Mouse (Mus musculus) forebrain, embryonic 10.5 days (tissue): ENCODE data around the gene Snrnp27. TPM values are rescaled to one million over a fixed set of nuclear protein-coding genes. Genes with fewer than 3 reads are reported as not detected.

Experiments
- DNase-seq: peaks from one replicate; pipeline ENCODE4 v3.0.0-alpha.2; 2017; ENCODE audit warnings: low spot score; ENCODE audit errors: extremely low spot score
- H3K27ac ChIP-seq: fragments of 300-500 bp; sonication (generic); 2 replicates; pipeline ENCODE4 v1.5.1; 2016; ENCODE audit warnings: mild to moderate bottlenecking
- H3K27me3 ChIP-seq: fragments of 300-500 bp; sonication (generic); 2 replicates; pipeline ENCODE4 v1.6.1; 2016; ENCODE audit warnings: mild to moderate bottlenecking; ENCODE audit not compliant: poor library complexity, severe bottlenecking
- H3K36me3 ChIP-seq: fragments of 300-500 bp; sonication (generic); replicated peaks from 2 replicates; pipeline ENCODE4 v1.6.1; 2016; ENCODE audit warnings: mild to moderate bottlenecking, moderate library complexity
- H3K4me1 ChIP-seq: fragments of 300-500 bp; sonication (generic); 2 replicates; pipeline ENCODE4 v1.6.1; 2016
- H3K4me3 ChIP-seq: fragments of 300-500 bp; sonication (generic); 2 replicates; pipeline ENCODE4 v1.5.1; 2016; ENCODE audit warnings: mild to moderate bottlenecking, moderate library complexity
- H3K9me3 ChIP-seq: fragments of 300-500 bp; sonication (generic); 2 replicates; pipeline ENCODE4 v1.6.1; 2016; ENCODE audit warnings: mild to moderate bottlenecking, moderate library complexity
- WGBS: fragments of 180-500 bp; shearing (Covaris S2); methylation state at CpG from one replicate; pipeline ENCODE4 v1.1.7; 2016; 5-methylcytosine and 5-hydroxymethylcytosine counted together
- polyA plus RNA-seq: library from polyadenylated mRNA; unstranded; fragments of >200 nt; fragmentation: Nextera tagmentation; extraction: Ambion mirVana; gene quantifications from 2 replicates; pipeline ENCODE4 v1.2.1, GENCODE M21; 2016

Snrnp27 gene
- polyA plus RNA-seq, 1 experiment from 2014 or later: 125 TPM

GRCm38 (mm10) chr6:86653026-86653425 is 31.3 kb downstream of the Snrnp27 start:
- Histone ChIP-seq H3K9me3 (no peaks in the 10 kb centered on the region), H3K27me3 (no peaks in the 10 kb centered on the region), H3K4me1 (no peaks in the 10 kb centered on the region), H3K27ac (no peak overlapping the region), H3K4me3 (no peak overlapping the region), H3K36me3 (peaks cover 43% of the 10 kb centered on the region)
- no peak for DNase-seq
- WGBS: 87% methylated on average over 6 of the region's 6 CpGs

GRCm38 (mm10) chr6:86646143-86646542 is 38.2 kb downstream of the Snrnp27 start:
- Histone ChIP-seq H3K4me3 (no peak overlapping the region), H3K9me3 (no peaks in the 10 kb centered on the region), H3K27ac (no peak overlapping the region), H3K4me1 (no peaks in the 10 kb centered on the region), H3K36me3 (peaks cover 24% of the 10 kb centered on the region), H3K27me3 (no peaks in the 10 kb centered on the region)
- DNase-seq: no peak
- 85% methylated on average over 7 of the region's 7 CpGs for WGBS

- Histone ChIP-seq H3K27me3 (no peaks in the 10 kb centered on the region), H3K27ac (no peak overlapping the region), H3K4me1 (no peaks in the 10 kb centered on the region), H3K36me3 (peaks cover 19% of the 10 kb centered on the region), H3K9me3 (no peaks in the 10 kb centered on the region), H3K4me3 (no peak overlapping the region)
- 86% methylated on average over 4 of the region's 4 CpGs for WGBS
- DNase-seq: no peak
These were observed 38.8 kb downstream of the Snrnp27 start for GRCm38 (mm10) chr6:86645551-86645950.

GRCm38 (mm10) chr6:86644775-86645400 is 39.4 kb downstream of the Snrnp27 start:
- Histone ChIP-seq H3K36me3 (peaks cover 12% of the 10 kb centered on the region), H3K9me3 (no peaks in the 10 kb centered on the region), H3K27me3 (no peaks in the 10 kb centered on the region), H3K27ac (no peak overlapping the region), H3K4me3 (no peak overlapping the region), H3K4me1 (no peaks in the 10 kb centered on the region)
- DNase-seq: no peak
- WGBS: 87% methylated on average over 3 of the region's 3 CpGs

GRCm38 (mm10) chr6:86641716-86642115 is 42.6 kb downstream of the Snrnp27 start:
- H3K4me1 ChIP-seq: no peaks in the 10 kb centered on the region
- H3K27me3 ChIP-seq: no peaks in the 10 kb centered on the region
- H3K9me3 ChIP-seq: no peaks in the 10 kb centered on the region
- H3K27ac ChIP-seq: 0 out of 2 replicates have a peak overlapping the region, but pooled peaks have one; percentile 44
- no peaks in the 10 kb centered on the region for H3K36me3 ChIP-seq
- no peak overlapping the region for H3K4me3 ChIP-seq
- DNase-seq: no peak
- WGBS: 76% methylated on average over 8 of the region's 8 CpGs

GRCm38 (mm10) chr6:86640776-86641175 is 43.5 kb downstream of the Snrnp27 start:
- Histone ChIP-seq H3K36me3 (no peaks in the 10 kb centered on the region), H3K4me3 (no peak overlapping the region), H3K27me3 (no peaks in the 10 kb centered on the region), H3K9me3 (no peaks in the 10 kb centered on the region), H3K27ac (no peak overlapping the region), H3K4me1 (no peaks in the 10 kb centered on the region)
- 89% methylated on average over 8 of the region's 8 CpGs for WGBS
- DNase-seq: no peak

GRCm38 (mm10) chr6:86640161-86640560 is 44.2 kb downstream of the Snrnp27 start:
- DNase-seq: no peak
- Histone ChIP-seq H3K27ac (no peak overlapping the region), H3K4me3 (no peak overlapping the region), H3K9me3 (no peaks in the 10 kb centered on the region), H3K36me3 (no peaks in the 10 kb centered on the region), H3K27me3 (no peaks in the 10 kb centered on the region), H3K4me1 (no peaks in the 10 kb centered on the region)
- WGBS: 78% methylated on average over 3 of the region's 3 CpGs

- H3K4me3 ChIP-seq: no peak overlapping the region
- no peaks in the 10 kb centered on the region for H3K36me3 ChIP-seq
- no peaks in the 10 kb centered on the region for H3K9me3 ChIP-seq
- H3K27me3 ChIP-seq: no peaks in the 10 kb centered on the region
- H3K27ac ChIP-seq: no peak overlapping the region
- H3K4me1 ChIP-seq: no peaks in the 10 kb centered on the region
- 85% methylated on average over 18 of the region's 18 CpGs for WGBS
- no peak for DNase-seq
These were observed 44.9 kb downstream of the Snrnp27 start for GRCm38 (mm10) chr6:86639180-86640160.

GRCm38 (mm10) chr6:86638434-86638833 is 45.9 kb downstream of the Snrnp27 start:
- WGBS: 34% methylated on average over 2 of the region's 2 CpGs
- DNase-seq: no peak
- no peak overlapping the region for H3K27ac ChIP-seq

GRCm38 (mm10) chr6:86637860-86638259 is 46.5 kb downstream of the Snrnp27 start:
- H3K4me3 ChIP-seq: no peak overlapping the region
- 81% methylated on average over 2 of the region's 2 CpGs for WGBS
- DNase-seq: no peak
- no peaks in the 10 kb centered on the region for H3K36me3 ChIP-seq
- H3K9me3 ChIP-seq: no peaks in the 10 kb centered on the region
- no peak overlapping the region for H3K27ac ChIP-seq
- H3K4me1 ChIP-seq: no peaks in the 10 kb centered on the region
- no peaks in the 10 kb centered on the region for H3K27me3 ChIP-seq

More at GRCm38 (mm10) chr6:86638434-86638833, 45.9 kb downstream of the Snrnp27 start:
- Histone ChIP-seq H3K36me3 (no peaks in the 10 kb centered on the region), H3K4me1 (no peaks in the 10 kb centered on the region), H3K27me3 (no peaks in the 10 kb centered on the region), H3K4me3 (no peak overlapping the region), H3K9me3 (no peaks in the 10 kb centered on the region)

GRCm38 (mm10) chr6:86637171-86637835 is 47.0 kb downstream of the Snrnp27 start:
- 76% methylated on average over 4 of the region's 4 CpGs for WGBS
- no peak for DNase-seq
- Histone ChIP-seq H3K27me3 (no peaks in the 10 kb centered on the region), H3K4me1 (no peaks in the 10 kb centered on the region), H3K36me3 (no peaks in the 10 kb centered on the region), H3K9me3 (no peaks in the 10 kb centered on the region), H3K4me3 (no peak overlapping the region), H3K27ac (no peak overlapping the region)

GRCm38 (mm10) chr6:86636495-86636894 is 47.8 kb downstream of the Snrnp27 start:
- 87% methylated on average over 2 of the region's 2 CpGs for WGBS
- Histone ChIP-seq H3K27me3 (no peaks in the 10 kb centered on the region), H3K4me3 (no peak overlapping the region), H3K27ac (0 out of 2 replicates have a peak overlapping the region, but pooled peaks have one; percentile 22), H3K4me1 (no peaks in the 10 kb centered on the region), H3K36me3 (no peaks in the 10 kb centered on the region), H3K9me3 (no peaks in the 10 kb centered on the region)
- no peak for DNase-seq
